Mouse (Mus musculus): ENCODE measurements around the gene Svbp. TPM values are rescaled to one million over a fixed set of nuclear protein-coding genes. Genes with fewer than 3 reads are reported as not detected.

Svbp gene
- polyA plus RNA-seq (2015; fragmentation: Nextera tagmentation; extraction: Ambion mirVana), result 136 TPM in 2 replicates

DNA sequence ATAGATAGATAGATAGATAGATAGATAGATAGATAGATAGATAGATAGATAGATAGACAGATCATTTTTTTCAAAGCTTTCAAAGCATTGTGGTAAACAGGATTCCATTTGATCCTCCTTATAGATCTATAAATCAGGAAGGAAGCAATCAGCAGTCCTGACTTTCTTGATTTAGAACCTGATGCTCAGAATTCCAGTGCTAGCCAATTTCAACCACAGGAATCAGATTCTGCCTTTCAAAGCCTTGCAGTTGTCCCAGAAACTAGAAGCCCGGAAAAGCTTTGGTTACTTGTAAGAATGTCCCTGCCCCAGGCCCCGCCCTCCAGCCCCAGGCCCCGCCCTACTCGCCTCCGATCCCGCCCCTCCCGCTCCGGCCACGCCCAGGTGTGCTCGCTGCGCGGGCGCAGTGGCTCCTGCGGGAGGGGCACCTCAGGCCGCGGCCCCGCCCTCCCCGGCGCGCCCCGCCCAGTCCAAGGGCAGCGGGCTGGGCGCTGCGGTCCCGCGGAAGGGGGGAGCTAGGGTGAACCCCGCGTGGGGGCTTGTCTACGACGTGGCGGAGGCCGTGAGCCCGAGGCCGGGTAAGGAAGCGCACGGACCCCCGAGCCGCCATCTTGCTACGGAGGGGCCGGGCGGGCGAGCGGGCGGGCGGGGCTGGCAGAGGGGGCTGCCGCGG is at the start of gene Svbp:
Svbp (plus strand) TSS at position 398 of the 673 bp plus-strand sequence.
- peak; percentile 91 for DNase-seq (ENCODE audit: low spot score)

DNA sequence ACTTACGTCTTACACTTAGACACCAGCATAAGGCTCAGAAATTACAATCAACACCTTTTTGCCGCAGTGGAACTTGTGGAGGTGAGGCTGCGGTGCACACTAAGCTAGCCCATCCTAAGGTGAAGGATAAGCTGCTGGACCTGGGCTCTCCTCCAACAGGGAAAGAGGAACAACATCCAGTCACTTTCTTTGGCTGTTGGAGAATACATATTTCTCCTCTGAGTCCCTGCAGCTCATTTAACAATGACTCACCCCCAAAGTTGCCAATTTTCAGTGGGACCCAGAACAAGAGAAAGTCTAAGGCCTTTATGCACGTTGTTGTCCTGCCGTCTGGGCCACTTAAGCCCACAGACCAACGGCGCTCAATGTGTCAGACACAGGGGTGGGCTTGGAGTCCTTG is 48.3 kb upstream of the Svbp start:
- DNase-seq (ENCODE audit: low spot score), result no peak

GRCm38 (mm10) chr4:119147347-119147746 is 47.8 kb upstream of the Svbp start:
- no peak for DNase-seq (ENCODE audit: low spot score)

DNA sequence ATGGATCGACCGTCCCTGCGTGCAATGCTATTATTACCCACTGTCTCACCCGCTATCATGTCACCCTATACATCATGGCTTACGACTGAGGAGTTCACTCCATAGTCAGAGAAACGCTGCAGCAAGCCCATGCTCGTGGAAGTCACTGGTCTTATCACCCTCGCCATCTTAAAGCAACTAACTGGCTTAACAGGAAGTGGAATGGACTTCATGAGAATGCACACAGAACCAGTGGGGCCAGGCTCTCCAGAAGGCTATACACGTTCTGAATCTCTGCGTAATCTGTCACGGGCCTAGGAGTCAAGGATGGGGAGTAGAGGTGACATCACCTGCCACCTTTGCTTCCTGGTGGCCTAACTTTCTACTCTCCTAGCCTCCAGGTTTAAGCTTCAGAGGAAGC is 46.4 kb upstream of the Svbp start:
- no peak for DNase-seq (ENCODE audit: low spot score)

DNA sequence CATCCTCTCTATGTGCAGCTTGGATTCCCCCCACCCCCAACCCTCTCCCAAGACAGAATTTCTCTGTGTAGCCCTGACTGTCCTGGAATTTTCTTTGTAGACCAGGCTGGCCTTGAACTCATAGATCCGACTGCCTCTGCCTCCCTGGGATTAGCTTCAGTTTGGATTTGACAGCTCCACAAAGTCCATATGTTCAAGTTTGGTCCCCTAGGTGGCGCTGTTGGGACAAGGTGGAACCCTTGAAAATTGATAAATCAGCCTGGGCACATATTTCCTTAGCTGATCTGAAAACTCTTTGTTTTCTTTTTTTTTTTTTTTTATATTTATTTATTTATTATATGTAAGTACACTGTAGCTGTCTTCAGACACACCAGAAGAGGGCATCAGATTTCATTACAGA is 37.9 kb upstream of the Svbp start:
- peak; percentile 57 for DNase-seq (ENCODE audit: low spot score)

DNA sequence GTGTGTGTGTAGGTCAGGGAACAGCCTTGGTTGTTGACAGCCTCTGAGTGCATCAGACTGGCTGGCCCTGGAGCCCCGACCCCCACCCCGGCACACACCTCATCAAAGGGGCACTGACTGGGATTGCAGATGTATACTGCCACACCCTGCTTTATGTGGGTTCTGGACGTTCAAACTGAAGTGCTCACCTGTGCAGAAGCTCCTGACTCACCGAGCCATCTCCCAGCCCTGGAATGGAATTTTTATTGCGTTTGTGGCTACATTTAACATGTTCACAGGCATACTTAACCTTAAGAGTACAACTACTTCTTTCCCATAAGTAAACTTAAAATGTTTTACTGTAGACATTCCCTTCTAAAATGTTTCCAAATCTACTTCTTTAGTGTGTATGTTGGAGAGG is 37.2 kb upstream of the Svbp start:
- DNase-seq (ENCODE audit: low spot score), result no peak

DNA sequence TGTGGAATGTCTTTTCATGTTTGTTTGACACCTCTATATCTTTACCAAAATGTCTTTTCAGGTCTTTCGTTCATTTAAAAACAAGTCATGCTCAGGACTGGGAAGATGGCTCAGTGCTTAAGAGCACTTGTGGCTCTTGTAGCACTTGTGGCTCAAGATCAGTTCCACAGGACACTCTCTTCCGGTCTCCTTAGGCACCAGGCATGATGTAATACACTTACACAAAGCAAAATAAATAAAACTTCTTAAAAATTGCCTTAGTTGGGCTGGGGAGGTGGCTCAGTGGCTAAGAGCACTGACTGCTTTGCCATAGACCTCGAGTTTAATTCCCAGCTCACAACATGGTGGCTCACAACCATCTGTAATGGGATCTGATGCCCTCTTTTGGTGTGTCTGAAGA is 33.7 kb upstream of the Svbp start:
- DNase-seq (ENCODE audit: low spot score), result no peak

DNA sequence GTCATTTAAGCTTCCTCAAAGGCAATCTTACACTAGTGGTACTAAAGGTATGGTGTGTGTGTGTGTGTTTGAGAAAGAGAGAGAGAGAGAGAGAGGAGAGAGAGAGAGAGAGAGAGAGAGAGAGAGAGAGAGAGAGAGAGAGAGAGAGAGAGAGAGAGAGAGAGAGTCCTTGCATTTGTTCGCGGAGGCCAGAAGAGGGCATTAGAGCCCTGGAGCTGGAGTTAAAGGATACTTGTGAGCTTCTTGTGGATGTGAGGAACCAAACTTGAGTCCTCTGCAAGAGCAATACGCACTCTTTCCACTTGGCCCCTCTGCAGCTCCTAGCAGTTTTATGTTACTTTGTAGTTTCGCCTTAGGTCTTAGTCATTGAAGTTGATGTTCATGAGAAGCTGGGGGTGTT is 32.1 kb upstream of the Svbp start:
- no peak for DNase-seq (ENCODE audit: low spot score)

GRCm38 (mm10) chr4:119165916-119166315 is 29.2 kb upstream of the Svbp start:
- no peak for DNase-seq (ENCODE audit: low spot score)

GRCm38 (mm10) chr4:119167068-119167467 is 28.0 kb upstream of the Svbp start:
- DNase-seq (ENCODE audit: low spot score), result no peak

GRCm38 (mm10) chr4:119167663-119168062 is 27.4 kb upstream of the Svbp start:
- DNase-seq (ENCODE audit: low spot score), result peak; percentile 87

DNA sequence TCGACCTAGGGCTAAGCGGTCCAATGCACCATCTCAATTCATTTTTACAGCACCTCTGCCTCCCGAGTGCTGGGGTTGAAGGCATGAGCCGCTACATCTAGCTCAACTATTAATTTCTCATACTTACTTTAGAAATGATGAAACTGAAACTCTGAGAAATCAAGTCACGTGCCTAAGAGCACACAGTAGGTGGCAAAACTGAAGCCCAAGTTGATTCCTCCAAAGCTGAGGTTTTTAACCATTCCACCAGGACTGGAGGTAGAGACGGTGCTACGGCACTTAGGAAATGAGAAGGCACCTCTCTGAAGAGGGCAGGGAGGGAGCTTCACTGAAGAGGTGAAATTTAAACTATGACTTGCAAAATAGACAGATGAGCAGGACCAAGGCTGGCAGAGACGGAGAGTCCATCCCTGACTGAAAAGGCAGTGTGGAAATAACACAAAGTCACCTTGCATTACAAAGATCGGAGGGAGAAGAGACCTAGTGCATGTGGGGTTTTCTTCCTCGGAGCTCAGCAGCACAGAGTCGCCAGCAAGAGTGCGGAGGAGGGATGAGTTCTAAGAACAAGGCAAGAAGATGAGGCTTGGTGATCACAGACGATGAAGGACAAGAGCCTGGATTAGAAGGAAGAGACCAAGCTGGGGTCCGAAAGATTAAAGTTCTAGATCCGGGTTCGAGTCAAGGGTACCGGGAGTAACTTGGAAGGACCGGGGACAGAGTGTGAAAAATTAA is 22.0 kb upstream of the Svbp start:
- DNase-seq (ENCODE audit: low spot score), result no peak

DNA sequence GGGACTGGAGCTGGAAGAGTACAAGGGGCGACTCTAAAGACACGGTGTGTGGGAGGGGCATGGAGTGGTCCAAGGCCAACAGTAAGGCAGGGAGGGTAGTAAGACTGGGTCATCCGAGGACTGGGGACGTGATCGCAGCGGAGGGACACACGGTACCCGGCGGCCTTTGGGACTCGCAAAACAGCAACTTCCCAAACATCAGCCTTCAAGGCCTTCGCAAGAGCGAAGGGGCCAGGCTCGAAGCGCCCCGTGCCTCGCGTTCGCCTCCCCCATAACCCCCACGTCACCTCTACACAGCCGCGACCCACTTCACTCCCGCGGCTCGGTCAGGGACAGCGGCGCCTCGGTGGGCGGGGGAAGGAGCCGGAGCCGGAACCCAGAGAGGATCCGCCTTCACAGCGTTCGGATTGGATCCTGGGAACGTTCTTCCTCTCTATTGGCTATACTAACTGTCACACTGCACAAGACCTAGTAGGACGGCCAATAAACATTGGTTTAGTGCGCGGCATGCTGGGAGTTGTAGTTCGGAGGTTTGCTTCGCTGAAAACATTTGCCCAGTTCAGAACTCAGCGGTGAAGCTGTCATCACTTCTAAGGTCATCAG is 21.2 kb upstream of the Svbp start, which contains the start of gene Zfp691:
Zfp691 (minus strand) TSS at position 345 of the 603 bp plus-strand sequence.
- DNase-seq (ENCODE audit: low spot score), result peak; percentile 96

DNA sequence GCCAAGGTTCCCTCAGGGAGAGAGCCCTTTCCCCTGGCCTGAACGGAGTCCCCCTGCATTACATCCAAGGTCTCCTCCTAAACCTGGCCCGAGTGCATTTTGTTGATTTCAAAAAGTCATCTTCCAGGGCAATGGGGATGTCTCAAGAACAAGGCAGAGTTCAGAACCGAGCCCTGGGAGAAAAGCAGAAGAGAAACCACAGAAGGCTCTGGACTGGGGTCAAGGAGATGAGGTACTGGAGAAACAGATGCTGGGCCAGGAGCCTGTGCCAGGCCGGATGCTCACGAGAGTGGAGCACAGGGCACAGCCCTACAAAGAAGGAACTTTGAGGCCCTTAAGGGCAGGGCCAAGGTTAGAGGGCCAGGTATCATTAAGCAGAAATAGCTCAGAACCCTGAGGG is 17.4 kb upstream of the Svbp start:
- DNase-seq (ENCODE audit: low spot score), result no peak

GRCm38 (mm10) chr4:119178331-119178730 is 16.8 kb upstream of the Svbp start:
- no peak for DNase-seq (ENCODE audit: low spot score)

DNA sequence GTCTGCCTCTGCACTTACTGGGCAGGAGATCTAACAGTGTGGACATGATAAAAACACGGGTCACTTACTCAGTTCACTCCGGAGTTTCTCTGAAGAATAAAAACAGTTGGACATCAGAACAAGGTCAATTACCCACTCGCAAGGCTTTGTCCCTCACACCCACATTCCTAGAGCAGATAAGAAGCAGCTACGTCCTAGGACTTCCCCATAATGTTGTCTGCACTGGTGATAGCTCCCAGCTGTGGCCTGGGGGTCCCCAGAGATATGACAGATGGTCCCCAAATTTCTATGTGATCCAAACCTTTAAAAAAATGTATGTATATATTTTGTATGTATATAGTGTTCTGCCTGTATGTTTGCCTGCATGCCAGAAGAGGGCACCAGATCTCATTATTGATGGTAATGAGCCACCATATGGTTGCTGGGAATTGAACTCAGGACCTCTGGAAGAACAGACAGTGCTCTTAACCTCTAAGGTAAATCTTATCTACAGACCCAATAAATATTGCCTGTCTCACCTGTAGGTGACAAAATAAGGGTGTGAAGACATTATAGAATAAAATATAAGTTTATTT is 14.9 kb upstream of the Svbp start:
- no peak for DNase-seq (ENCODE audit: low spot score)

GRCm38 (mm10) chr4:119181456-119181855 is 13.7 kb upstream of the Svbp start:
- DNase-seq (ENCODE audit: low spot score), result no peak

DNA sequence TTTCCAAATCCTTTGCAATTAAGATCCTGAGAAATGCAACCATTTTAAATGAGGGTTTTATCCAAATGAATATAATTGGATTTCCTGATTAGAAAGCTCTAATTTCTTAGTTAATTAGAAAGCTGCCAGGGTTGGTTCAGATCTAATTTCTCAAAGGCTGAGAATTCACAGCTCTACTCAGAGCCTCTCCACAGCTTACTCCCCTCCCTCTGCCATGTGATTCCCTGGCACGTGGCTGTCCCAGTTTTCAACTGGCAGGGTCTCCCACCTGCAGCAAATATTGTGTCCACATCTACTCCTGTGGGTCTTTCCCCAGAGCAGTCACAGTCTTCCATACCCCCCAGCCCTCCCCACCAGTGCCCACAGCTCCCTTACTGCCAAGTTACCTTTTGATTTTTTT is 11.6 kb upstream of the Svbp start:
- no peak for DNase-seq (ENCODE audit: low spot score)

DNA sequence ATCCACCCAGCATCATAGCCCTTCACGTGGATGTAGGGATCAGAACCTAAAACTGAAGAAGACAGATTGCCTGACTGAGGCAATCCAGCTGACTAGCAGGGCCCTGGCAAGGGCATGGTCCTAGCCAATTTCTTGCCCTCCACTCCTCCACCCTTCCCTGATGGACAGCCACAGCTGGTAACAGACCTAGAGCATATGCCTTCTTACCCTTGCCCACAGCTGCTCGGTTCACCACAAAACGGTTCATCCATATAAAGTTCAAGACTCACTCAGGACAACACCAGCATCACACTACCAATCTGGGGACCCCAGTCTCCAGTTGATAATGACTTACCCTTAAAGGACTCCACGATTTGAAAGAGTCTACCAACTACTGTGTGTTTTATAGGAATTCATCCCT is 9.3 kb upstream of the Svbp start:
- DNase-seq (ENCODE audit: low spot score), result no peak

- DNase-seq (ENCODE audit: low spot score), result no peak
Measured at GRCm38 (mm10) chr4:119188060-119188785, 6.9 kb upstream of the Svbp start.

DNA sequence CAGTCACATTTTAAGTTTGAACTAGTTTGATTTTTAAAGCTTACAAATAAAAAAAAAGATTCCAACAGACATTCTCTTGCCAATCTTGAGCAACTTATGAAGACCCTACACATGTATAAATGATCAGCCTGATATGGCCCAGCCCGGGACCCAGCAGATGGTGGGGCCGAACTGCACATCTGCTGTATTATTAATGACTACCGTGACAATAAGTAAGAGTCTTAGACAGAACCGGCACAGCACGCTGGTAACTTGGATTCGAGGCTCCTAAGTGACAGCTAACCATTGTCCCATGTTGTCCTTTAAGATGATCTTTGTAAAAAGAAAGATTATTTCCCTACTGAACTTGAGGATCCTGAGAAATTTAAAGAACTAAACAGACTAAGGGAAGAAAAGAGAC is 5.7 kb upstream of the Svbp start:
- DNase-seq (ENCODE audit: low spot score), result no peak

DNA sequence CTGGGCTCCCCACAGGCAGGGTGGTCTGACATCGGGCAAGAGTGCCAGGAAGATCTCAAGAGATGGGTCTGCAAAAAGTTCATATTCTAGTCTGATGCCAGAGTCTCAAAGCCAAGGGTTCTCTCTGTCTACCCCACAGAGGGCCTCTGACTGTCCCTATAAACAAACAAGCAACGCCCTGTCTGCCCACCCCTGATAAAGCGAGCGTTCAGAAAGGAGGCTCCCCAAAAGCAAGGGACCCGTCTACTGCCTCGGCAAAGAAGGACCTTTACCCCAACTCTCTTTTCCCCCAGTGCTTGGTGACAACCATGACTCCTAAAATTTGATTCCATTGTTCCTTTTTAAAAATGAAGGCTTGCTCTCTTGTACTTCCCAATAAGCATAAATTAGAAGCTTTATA is 5.2 kb upstream of the Svbp start, which contains the start of gene Ermap:
Ermap (minus strand) TSS at position 148 of the 400 bp plus-strand sequence.
- DNase-seq (ENCODE audit: low spot score), result no peak

All from thymus, postnatal 0 days (tissue).